ENCODE assay signal across 13 mouse cellular contexts in genomic region chr11:88461601-88462000, GRCm38 (mm10).
DNase-seq lines count a peak whose midpoint lies in the region; ATAC-seq and TF ChIP-seq lines count a peak whose summit lies in the region.
"Had no signal": no experiment of that assay in that cellular context is flagged by ENCODE, and none has a peak within 500 bp of the region (broad histone marks: within the 10 kb centered on the region; RNA-seq: fewer than 3 reads in every experiment).

No protein-coding gene starts in this region.

- H3K9ac ChIP-seq in forebrain, embryonic 11.5 days (ENCODE audit: low read length), result no peak overlapping the region
- H3K9ac ChIP-seq in forebrain, embryonic 14.5 days (ENCODE audit: low read length), result no peak overlapping the region
- H3K9ac ChIP-seq in hindbrain, embryonic 16.5 days (ENCODE audit: low read depth, low read length), result no peak overlapping the region
- H3K9ac ChIP-seq: limb, embryonic 15.5 days; lung, embryonic 15.5 days had no signal

- no peaks in the 10 kb centered on the region for H3K36me3 ChIP-seq in forebrain, embryonic 11.5 days (ENCODE audit: control insufficient read depth, insufficient read depth, low read length)
- 0 out of 2 replicates have a peak, but pooled peaks cover 2% of the 10 kb centered on the region for H3K36me3 ChIP-seq in forebrain, embryonic 14.5 days (ENCODE audit: control insufficient read depth, insufficient read depth, low read length)
- H3K36me3 ChIP-seq in hindbrain, embryonic 16.5 days (ENCODE audit: control insufficient read depth, insufficient read depth, low read length), result no peaks in the 10 kb centered on the region
- H3K36me3 ChIP-seq: limb, embryonic 15.5 days; lung, embryonic 15.5 days had no signal

- no peak overlapping the region for H3K4me2 ChIP-seq in forebrain, embryonic 11.5 days (ENCODE audit: low read depth, low read length, severe bottlenecking)
- no peak overlapping the region for H3K4me2 ChIP-seq in forebrain, embryonic 14.5 days (ENCODE audit: low read length)
- no peak overlapping the region for H3K4me2 ChIP-seq in hindbrain, embryonic 16.5 days (ENCODE audit: low read length)
- H3K4me2 ChIP-seq: heart, embryonic 11.5 days; limb, embryonic 15.5 days; lung, embryonic 15.5 days had no signal

- no peak for ATAC-seq in forebrain, embryonic 11.5 days (replicated peaks; ENCODE audit: low FRiP score)
- ATAC-seq in forebrain, embryonic 14.5 days, result no peak
- ATAC-seq in hindbrain, embryonic 16.5 days, result no peak

- no peak for TF ChIP-seq CTCF in lung, adult 2 months (IDR thresholded peaks at IDR 0.05; ENCODE audit: insufficient read depth, low read length)

- peaks cover 30% of the 10 kb centered on the region for H3K4me1 ChIP-seq in forebrain, embryonic 11.5 days (replicated peaks; ENCODE audit: control insufficient read depth, insufficient read depth, low read length)
- peaks cover 41% of the 10 kb centered on the region for H3K4me1 ChIP-seq in forebrain, embryonic 14.5 days (ENCODE audit: control insufficient read depth, insufficient read depth, low read length)
- peaks cover 3% of the 10 kb centered on the region; the same call in 1 of the 2 replicates for H3K4me1 ChIP-seq in lung, adult 2 months (ENCODE audit: control insufficient read depth, insufficient read depth, low read length)
- peaks cover 35% of the 10 kb centered on the region for H3K4me1 ChIP-seq in hindbrain, embryonic 16.5 days (ENCODE audit: control insufficient read depth, insufficient read depth, low read depth, low read length)

- no peak for DNase-seq in forebrain, embryonic 11.5 days (ENCODE audit: low spot score)
- no peak for DNase-seq in forebrain, embryonic 14.5 days (ENCODE audit: low spot score)
- DNase-seq in lung, adult 18-20 months, result peak; percentile 17 to 54
- no peak for DNase-seq in lung, adult 2 months
- DNase-seq in R1 (ENCODE audit: low read depth, low spot score) (peak; percentile 50), adipocyte (ENCODE audit: low spot score) (no peak)
- no peak for DNase-seq in left cerebral cortex, adult 11 months (ENCODE audit: low spot score)
- DNase-seq: adrenal gland, postnatal 36 days; cerebellum, adult 11 months had no signal

- 0 out of 2 replicates have a peak overlapping the region, but pooled peaks have one; percentile 25 for H3K27ac ChIP-seq in forebrain, embryonic 11.5 days (ENCODE audit: low read depth, low read length)
- no peak overlapping the region for H3K27ac ChIP-seq in forebrain, embryonic 14.5 days (ENCODE audit: low read depth, low read length)
- peak overlapping the region; percentile 54 for H3K27ac ChIP-seq in hindbrain, embryonic 16.5 days (ENCODE audit: low read depth, low read length)
- H3K27ac ChIP-seq: limb, embryonic 15.5 days had no signal

- H3K9me3 ChIP-seq in forebrain, embryonic 11.5 days (ENCODE audit: control insufficient read depth, low read length), result no peaks in the 10 kb centered on the region
- no peaks in the 10 kb centered on the region for H3K9me3 ChIP-seq in forebrain, embryonic 14.5 days (replicated peaks; ENCODE audit: control insufficient read depth, low read length)
- H3K9me3 ChIP-seq in hindbrain, embryonic 16.5 days (ENCODE audit: control insufficient read depth, low read length), result no peaks in the 10 kb centered on the region
- H3K9me3 ChIP-seq: limb, embryonic 15.5 days; lung, embryonic 15.5 days had no signal

- WGBS in forebrain, embryonic 11.5 days, result 92% methylated on average over 4 of the region's 4 CpGs
- WGBS in forebrain, embryonic 14.5 days, result 90% methylated on average over 4 of the region's 4 CpGs
- WGBS in lung, adult 2 months, result 57% methylated on average over 4 of the region's 4 CpGs
- 90% methylated on average over 4 of the region's 4 CpGs for WGBS in hindbrain, embryonic 16.5 days

- no peak overlapping the region for H3K4me3 ChIP-seq in forebrain, embryonic 11.5 days (ENCODE audit: low read depth, low read length)
- H3K4me3 ChIP-seq in forebrain, embryonic 14.5 days (ENCODE audit: low read depth, low read length), result no peak overlapping the region
- no peak overlapping the region for H3K4me3 ChIP-seq in lung, adult 2 months (replicated peaks; ENCODE audit: extremely low read depth, low read depth, low read length)
- H3K4me3 ChIP-seq in hindbrain, embryonic 16.5 days (ENCODE audit: low read length), result no peak overlapping the region
- H3K4me3 ChIP-seq: limb, embryonic 15.5 days; lung, embryonic 15.5 days had no signal

- no peaks in the 10 kb centered on the region for H3K27me3 ChIP-seq in forebrain, embryonic 11.5 days (ENCODE audit: control insufficient read depth, insufficient read depth, low read length)
- H3K27me3 ChIP-seq in forebrain, embryonic 14.5 days (replicated peaks; ENCODE audit: control insufficient read depth, insufficient read depth, low read length), result no peaks in the 10 kb centered on the region
- H3K27me3 ChIP-seq in hindbrain, embryonic 16.5 days (replicated peaks; ENCODE audit: control insufficient read depth, insufficient read depth, low read length), result no peaks in the 10 kb centered on the region
- H3K27me3 ChIP-seq: limb, embryonic 15.5 days; lung, embryonic 15.5 days had no signal

- TF ChIP-seq POLR2A in lung, adult 2 months (IDR thresholded peaks at IDR 0.05; ENCODE audit: borderline replicate concordance, extremely low read depth, low read depth, low read length), result no peak

Comparison
In these comparisons a context has a peak if more than half of its experiments do, and no peak if none do; other contexts are left out.
1. DNase-seq: peak in lung, adult 18-20 months (2 of 2) and R1 (single experiment); none in forebrain, embryonic 11.5 days (single experiment), forebrain, embryonic 14.5 days (single experiment), lung, adult 2 months (single experiment), left cerebral cortex, adult 11 months (single experiment) and adipocyte (single experiment).